Mouse (Mus musculus): ENCODE results near the gene Dbt. TPM values are rescaled to one million over a fixed set of nuclear protein-coding genes. Genes with fewer than 3 reads are reported as not detected.

Gene Dbt
- polyA plus RNA-seq, 2 experiments = 5.8 to 10.0 TPM

GRCm38 (mm10) chr3:116477351-116477750 lies 35.5 kb upstream of the Dbt start:
- TF ChIP-seq CTCF (IDR thresholded peaks at IDR 0.05; ENCODE audit: low read depth) = no peak
- no peak for TF ChIP-seq EP300 (IDR thresholded peaks at IDR 0.05; ENCODE audit: low read depth)
- DNase-seq (ENCODE audit: low read depth in 3 of 3, low spot score in 3 of 3) (no peak), ATAC-seq (ENCODE audit: insufficient read depth) (no peak)
- Histone ChIP-seq H3K9me3 (ENCODE audit: control insufficient read depth, low read length) (no peaks in the 10 kb centered on the region), H3K4me1 (replicated peaks; ENCODE audit: control insufficient read depth in 2 of 2, insufficient read depth in 2 of 2, low read length in 1 of 2) (no peaks in the 10 kb centered on the region), H3K9ac (replicated peaks) (no peak overlapping the region), H3K4me2 (ENCODE audit: low read depth) (no peak overlapping the region), H3K36me3 (replicated peaks; ENCODE audit: control insufficient read depth, insufficient read depth, low read depth) (no peaks in the 10 kb centered on the region), H3K4me3 (ENCODE audit: insufficient read depth in 1 of 2, low read depth in 2 of 2, low read length in 2 of 2) (no peak overlapping the region), H3K27ac (no peak overlapping the region), H3K27me3 (ENCODE audit: control insufficient read depth, insufficient read depth, low read length) (no peaks in the 10 kb centered on the region)
- WGBS (ENCODE audit: insufficient replicate concordance) = 69% methylated on average over 7 of the region's 7 CpGs

DNA sequence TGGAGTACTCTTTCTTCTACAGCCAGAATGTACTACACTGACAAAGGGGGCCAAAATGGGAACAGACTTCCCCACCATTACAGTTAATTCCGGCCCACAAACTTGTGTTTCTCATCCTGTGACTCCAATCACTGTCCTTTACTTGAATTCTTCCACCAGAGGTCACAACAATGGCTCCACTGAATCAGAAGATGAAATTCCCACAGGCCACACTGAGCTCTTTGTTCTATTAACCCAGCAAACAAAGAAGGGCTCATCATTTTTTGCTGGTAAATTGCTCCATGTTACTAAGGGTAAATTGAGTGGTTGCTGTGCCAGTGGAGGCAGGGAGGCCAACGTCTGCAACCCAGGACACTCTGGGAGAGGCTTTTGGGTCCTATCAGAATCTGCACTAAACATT lies 32.8 kb upstream of the Dbt start:
- ATAC-seq (ENCODE audit: insufficient read depth) (no peak), DNase-seq (ENCODE audit: low read depth in 3 of 3, low spot score in 3 of 3) (no peak)
- Histone ChIP-seq H3K36me3 (replicated peaks; ENCODE audit: control insufficient read depth, insufficient read depth, low read depth) (no peaks in the 10 kb centered on the region), H3K9me3 (ENCODE audit: control insufficient read depth, low read length) (no peaks in the 10 kb centered on the region), H3K27ac (no peak overlapping the region), H3K4me3 (ENCODE audit: insufficient read depth in 1 of 2, low read depth in 2 of 2, low read length in 2 of 2) (no peak overlapping the region), H3K9ac (replicated peaks) (no peak overlapping the region), H3K4me2 (ENCODE audit: low read depth) (no peak overlapping the region), H3K4me1 (replicated peaks; ENCODE audit: control insufficient read depth in 2 of 2, insufficient read depth in 2 of 2, low read length in 1 of 2) (no peaks in the 10 kb centered on the region), H3K27me3 (ENCODE audit: control insufficient read depth, insufficient read depth, low read length) (no peaks in the 10 kb centered on the region)
- WGBS (ENCODE audit: insufficient replicate concordance) = 69% methylated on average over 2 of the region's 2 CpGs
- TF ChIP-seq EP300 (IDR thresholded peaks at IDR 0.05; ENCODE audit: low read depth) (no peak), CTCF (IDR thresholded peaks at IDR 0.05; ENCODE audit: low read depth) (no peak)

- DNase-seq (ENCODE audit: low read depth in 3 of 3, low spot score in 3 of 3) (no peak), ATAC-seq (ENCODE audit: insufficient read depth) (no peak)
- 46% methylated on average over 5 of the region's 5 CpGs for WGBS (ENCODE audit: insufficient replicate concordance)
- Histone ChIP-seq H3K4me1 (replicated peaks; ENCODE audit: control insufficient read depth in 2 of 2, insufficient read depth in 2 of 2, low read length in 1 of 2) (no peaks in the 10 kb centered on the region), H3K4me3 (ENCODE audit: insufficient read depth in 1 of 2, low read depth in 2 of 2, low read length in 2 of 2) (no peak overlapping the region), H3K4me2 (ENCODE audit: low read depth) (no peak overlapping the region), H3K27ac (no peak overlapping the region), H3K36me3 (replicated peaks; ENCODE audit: control insufficient read depth, insufficient read depth, low read depth) (no peaks in the 10 kb centered on the region), H3K27me3 (ENCODE audit: control insufficient read depth, insufficient read depth, low read length) (no peaks in the 10 kb centered on the region), H3K9me3 (ENCODE audit: control insufficient read depth, low read length) (no peaks in the 10 kb centered on the region), H3K9ac (replicated peaks) (no peak overlapping the region)
- TF ChIP-seq EP300 (IDR thresholded peaks at IDR 0.05; ENCODE audit: low read depth) (no peak), CTCF (IDR thresholded peaks at IDR 0.05; ENCODE audit: low read depth) (no peak)
Observed at GRCm38 (mm10) chr3:116480937-116481336, 31.9 kb upstream of the Dbt start.

DNA sequence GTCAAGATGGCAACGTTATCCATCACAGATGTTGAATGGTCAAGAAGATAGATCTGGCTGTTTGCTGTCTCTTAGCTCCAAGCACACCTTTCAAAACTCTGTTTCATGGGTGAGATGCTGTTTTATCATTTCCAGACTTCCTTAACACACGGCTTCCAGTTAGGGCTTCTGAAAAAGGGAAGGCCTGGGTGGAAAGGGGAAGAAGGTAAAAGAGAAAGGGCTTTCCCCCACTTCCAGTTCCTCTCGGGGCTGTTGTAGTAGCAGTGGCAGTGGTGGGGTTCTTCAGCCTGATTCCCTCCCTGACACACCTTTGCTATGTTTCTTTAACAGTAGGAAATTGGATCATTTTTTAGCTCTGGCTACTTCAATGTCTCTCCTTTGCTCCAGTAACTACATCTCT lies 30.1 kb upstream of the Dbt start:
- no peak overlapping the region for H3K27ac ChIP-seq
- ATAC-seq (ENCODE audit: insufficient read depth) = no peak
- 21% methylated on average over 3 of the region's 3 CpGs for WGBS (ENCODE audit: insufficient replicate concordance)
- H3K9ac ChIP-seq (replicated peaks) = no peak overlapping the region
- H3K4me1 ChIP-seq (replicated peaks; ENCODE audit: control insufficient read depth in 2 of 2, insufficient read depth in 2 of 2, low read length in 1 of 2) = no peaks in the 10 kb centered on the region
- H3K36me3 ChIP-seq (replicated peaks; ENCODE audit: control insufficient read depth, insufficient read depth, low read depth) = peaks cover under 1% of the 10 kb centered on the region
- H3K4me3 ChIP-seq (ENCODE audit: insufficient read depth in 1 of 2, low read depth in 2 of 2, low read length in 2 of 2) = no peak overlapping the region
- no peaks in the 10 kb centered on the region for H3K27me3 ChIP-seq (ENCODE audit: control insufficient read depth, insufficient read depth, low read length)
- TF ChIP-seq CTCF (IDR thresholded peaks at IDR 0.05; ENCODE audit: low read depth) (no peak), EP300 (IDR thresholded peaks at IDR 0.05; ENCODE audit: low read depth) (no peak)
- no peaks in the 10 kb centered on the region for H3K9me3 ChIP-seq (ENCODE audit: control insufficient read depth, low read length)
- DNase-seq (ENCODE audit: low read depth in 3 of 3, low spot score in 3 of 3) = no peak
- no peak overlapping the region for H3K4me2 ChIP-seq (ENCODE audit: low read depth)

DNA sequence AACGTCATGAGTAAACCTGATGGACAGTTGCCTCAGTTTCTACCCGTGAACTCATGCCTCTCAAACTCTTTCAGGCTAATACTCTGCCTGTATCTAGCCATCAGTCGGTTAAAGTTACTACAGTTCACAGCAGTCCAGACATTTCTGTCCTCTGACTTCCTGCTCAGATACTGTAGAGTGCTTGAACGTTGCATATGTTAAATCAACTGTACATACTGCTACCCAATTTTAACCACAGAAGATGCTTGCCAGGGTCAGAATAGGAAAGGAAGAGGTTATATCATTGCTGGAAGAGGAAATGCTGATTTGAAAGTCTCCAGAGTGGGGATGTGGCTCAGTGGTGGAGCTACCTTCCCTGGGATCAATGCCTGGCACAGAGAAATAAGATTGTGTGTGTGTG lies 29.6 kb upstream of the Dbt start:
- Histone ChIP-seq H3K9ac (replicated peaks) (no peak overlapping the region), H3K36me3 (replicated peaks; ENCODE audit: control insufficient read depth, insufficient read depth, low read depth) (peaks cover 3% of the 10 kb centered on the region)
- WGBS (ENCODE audit: insufficient replicate concordance) = 32% methylated on average over 4 of the region's 4 CpGs

More for the DNA sequence above, 29.6 kb upstream of the Dbt start:
- Histone ChIP-seq H3K9me3 (ENCODE audit: control insufficient read depth, low read length) (no peaks in the 10 kb centered on the region), H3K4me3 (ENCODE audit: insufficient read depth in 1 of 2, low read depth in 2 of 2, low read length in 2 of 2) (no peak overlapping the region), H3K27me3 (ENCODE audit: control insufficient read depth, insufficient read depth, low read length) (no peaks in the 10 kb centered on the region), H3K27ac (no peak overlapping the region), H3K4me2 (ENCODE audit: low read depth) (no peak overlapping the region), H3K4me1 (replicated peaks; ENCODE audit: control insufficient read depth in 2 of 2, insufficient read depth in 2 of 2, low read length in 1 of 2) (no peaks in the 10 kb centered on the region)
- ATAC-seq (ENCODE audit: insufficient read depth) (no peak), DNase-seq (ENCODE audit: low read depth in 3 of 3, low spot score in 3 of 3) (no peak)
- TF ChIP-seq CTCF (IDR thresholded peaks at IDR 0.05; ENCODE audit: low read depth) (no peak), EP300 (IDR thresholded peaks at IDR 0.05; ENCODE audit: low read depth) (no peak)

Measured in liver, embryonic 14.5 days (tissue).